Mouse (Mus musculus): ENCODE measurements at regions not wholly inside any gene's neighbourhood (a gene's known extent, or its start where the extent isn't known, plus 50 kb on each side); places are given as distances from the start of the nearest gene placed in this dataset.

DNA sequence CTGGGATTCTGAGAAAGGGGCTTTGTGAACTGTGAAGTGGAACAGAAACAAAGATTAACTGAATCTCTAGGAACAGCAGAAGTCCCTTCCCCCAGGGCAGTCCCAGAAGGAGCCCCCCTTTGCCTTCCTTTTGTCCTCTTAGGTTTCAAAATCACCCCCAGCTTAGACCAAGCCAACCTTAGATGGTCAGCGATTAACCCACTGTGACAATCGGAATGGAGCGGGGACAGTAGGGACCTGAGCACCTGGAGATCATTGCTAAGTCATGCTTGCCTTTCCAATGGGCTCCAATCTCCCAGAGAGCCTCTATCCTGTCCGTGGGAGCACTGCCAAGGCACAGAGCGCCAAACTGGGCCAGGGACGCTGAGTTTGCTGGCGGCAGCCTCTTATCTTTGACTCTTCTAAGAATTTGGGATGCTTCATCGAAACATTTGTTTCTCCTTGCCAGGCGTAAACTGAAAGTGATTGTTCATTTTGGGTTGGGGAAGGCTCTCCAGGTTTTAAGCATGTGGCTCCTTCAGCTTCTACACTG, 165.3 kb upstream of the Ankrd55 start:
- DNase-seq (ENCODE audit: low spot score): no peak

- DNase-seq (ENCODE audit: low spot score): no peak
These were observed 162.3 kb upstream of the Ankrd55 start for GRCm38 (mm10) chr13:112125769-112126469.

DNA sequence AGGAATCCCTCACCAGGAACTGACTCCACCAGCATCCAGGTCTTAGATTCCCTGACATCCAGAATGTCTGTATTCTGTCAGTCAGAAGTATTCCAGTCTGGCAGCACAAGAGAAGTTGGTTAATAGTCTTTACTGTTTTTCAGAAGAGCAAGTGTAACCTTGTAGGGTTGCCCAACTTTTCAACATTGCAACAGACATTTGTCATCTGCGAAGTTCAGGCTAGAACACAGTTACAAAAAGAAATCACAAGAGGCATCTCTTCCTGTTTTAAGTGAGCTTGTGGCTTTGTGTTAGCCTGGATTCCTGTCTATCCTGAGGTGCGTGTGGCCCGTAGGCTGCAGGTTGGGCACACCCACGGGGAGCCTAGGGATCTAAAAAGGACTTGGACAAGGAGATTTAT, 158.0 kb upstream of the Ankrd55 start:
- no peak for DNase-seq (ENCODE audit: low spot score)

DNA sequence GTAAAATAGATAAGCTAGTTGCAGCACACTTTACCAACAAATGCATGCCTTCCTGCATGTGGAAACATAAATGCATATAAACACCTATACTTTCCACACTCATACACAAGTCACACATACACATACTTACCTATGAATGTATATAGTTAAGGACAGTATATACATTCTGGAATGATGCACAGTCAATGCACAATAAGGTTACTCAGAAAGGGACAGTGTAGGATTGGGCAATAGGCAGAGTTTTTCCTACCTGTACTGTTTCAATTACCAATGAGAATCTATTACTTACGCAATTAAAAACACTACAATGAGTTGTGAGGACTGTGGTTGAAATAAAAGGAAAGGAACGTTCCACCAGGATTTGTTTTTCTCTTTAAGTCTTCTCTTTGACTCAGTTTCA, 157.5 kb upstream of the Ankrd55 start:
- DNase-seq (ENCODE audit: low spot score): no peak

DNA sequence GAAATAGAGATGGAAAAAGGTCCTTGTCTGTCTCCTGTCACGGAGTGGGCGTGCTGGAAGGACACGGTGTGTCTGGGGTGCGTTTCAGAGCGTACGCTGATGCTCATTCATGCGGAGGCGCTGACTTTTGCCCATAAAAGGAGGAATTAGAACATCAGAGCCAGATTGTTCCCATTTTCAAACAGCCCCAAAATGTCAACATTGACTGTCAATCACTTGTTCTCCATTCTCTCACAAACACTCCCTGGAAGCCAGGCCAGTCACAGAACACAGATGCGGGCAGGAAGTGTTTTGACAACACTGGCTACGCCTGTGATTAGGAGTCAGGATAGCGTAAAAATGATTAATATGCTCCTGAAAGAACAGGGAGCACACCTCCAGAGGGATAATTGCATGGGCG, 157.1 kb upstream of the Ankrd55 start:
- no peak for DNase-seq (ENCODE audit: low spot score)

GRCm38 (mm10) chr13:112133736-112134135, 154.5 kb upstream of the Ankrd55 start:
- DNase-seq (ENCODE audit: low spot score): no peak

DNA sequence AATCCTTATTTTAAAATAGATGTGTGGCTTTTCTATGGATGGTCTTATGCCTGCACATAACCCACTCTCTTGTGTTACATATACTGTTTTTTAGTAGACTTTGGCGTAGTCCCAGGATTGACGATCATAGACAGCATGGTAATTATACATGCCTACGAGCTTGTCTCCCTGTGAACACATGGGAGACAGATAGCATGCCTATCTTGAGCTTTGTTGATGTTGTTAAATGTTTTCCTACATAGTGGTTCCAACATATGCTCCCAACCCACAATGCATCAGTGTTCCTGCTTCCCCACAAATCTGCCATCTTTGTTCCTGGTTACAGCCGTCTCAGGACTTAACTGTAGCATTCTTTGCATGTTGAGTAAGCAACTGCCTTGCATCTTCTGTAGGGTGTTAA, 153.6 kb upstream of the Ankrd55 start:
- DNase-seq (ENCODE audit: low spot score): no peak

DNA sequence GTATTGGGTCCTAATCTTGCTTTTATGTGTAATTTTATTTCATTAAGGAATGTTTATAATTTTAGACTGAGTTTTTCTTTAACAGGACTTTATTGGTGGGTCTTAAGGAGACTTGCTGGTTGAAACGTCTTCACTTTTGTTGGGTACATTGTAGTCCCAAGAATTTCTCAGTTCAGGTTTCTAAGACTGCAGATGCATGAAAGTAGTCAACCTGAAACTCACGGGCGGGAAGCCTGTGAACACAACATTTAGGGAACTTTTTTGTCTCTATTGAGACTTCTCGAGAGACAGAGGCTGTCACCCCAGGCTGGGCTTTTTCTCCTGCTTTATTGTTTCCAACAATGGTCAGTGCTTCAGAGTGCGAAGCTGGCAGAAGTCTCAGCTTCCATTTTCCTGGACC, 152.5 kb upstream of the Ankrd55 start:
- DNase-seq (ENCODE audit: low spot score): no peak

DNA sequence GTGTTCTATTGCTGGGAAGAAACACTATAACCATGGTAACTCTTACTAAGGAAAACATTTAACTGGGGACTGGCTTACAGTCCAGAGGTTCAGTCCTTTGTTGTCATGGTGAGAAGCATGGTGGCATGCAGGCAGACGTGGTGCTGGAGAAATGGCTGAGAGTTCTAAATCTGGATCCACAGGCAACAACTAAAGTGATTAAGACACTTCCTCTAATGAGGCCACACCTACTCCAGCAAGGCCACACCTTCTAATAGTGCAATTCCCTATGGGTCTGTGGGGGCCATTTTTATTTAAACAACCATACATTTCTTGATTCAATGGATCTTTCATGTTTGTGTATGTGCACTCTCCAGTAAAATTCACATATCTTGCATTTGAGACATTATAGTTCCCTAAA, 151.4 kb upstream of the Ankrd55 start:
- no peak for DNase-seq (ENCODE audit: low spot score)

GRCm38 (mm10) chr13:112140871-112141270, 147.4 kb upstream of the Ankrd55 start:
- DNase-seq (ENCODE audit: low spot score): no peak

DNA sequence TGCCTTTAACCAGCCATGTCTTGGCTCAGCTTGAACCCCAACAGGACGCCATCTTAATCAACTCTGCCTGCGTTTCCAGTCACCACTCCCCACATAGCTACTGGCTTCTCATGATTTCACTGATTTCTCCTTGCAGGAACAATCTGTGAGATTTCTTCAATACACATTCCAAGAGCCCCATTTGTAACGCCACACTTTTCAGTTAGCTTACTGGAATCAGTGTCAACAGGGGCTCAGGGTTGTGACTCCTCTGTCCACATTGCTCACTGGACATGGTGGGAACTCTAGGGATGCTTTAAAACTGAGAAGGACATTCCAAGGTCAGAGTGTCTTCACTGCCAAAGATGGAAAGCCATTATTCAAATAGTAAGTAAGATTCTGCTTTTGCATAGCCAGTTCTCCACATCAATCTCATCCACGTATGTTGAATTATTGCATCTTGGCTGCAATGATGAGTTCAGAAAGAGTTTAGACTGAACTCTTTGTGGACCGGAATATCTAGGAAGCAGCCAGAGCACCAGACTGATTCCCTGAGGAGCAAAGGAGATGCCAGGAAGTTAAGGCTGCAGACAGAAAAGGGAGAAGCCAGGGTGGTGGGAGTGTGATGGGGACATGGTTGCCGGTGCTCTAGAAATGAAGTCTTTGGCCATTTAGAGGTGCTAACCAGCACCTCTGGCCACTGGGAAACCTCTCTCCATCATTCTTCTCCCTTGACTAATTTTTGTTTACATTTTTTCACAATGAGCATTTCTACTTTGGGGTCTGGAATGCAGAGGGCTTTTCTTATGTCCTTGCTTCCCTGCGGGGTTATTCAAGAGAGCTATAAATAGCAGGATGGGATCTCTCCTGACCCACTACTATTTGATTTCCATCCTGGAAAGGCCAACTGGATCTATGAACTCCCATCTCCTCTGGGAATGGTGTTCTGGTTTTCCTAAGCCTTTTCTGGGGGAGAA, 143.6 kb upstream of the Ankrd55 start:
- DNase-seq (ENCODE audit: low spot score): no peak

DNA sequence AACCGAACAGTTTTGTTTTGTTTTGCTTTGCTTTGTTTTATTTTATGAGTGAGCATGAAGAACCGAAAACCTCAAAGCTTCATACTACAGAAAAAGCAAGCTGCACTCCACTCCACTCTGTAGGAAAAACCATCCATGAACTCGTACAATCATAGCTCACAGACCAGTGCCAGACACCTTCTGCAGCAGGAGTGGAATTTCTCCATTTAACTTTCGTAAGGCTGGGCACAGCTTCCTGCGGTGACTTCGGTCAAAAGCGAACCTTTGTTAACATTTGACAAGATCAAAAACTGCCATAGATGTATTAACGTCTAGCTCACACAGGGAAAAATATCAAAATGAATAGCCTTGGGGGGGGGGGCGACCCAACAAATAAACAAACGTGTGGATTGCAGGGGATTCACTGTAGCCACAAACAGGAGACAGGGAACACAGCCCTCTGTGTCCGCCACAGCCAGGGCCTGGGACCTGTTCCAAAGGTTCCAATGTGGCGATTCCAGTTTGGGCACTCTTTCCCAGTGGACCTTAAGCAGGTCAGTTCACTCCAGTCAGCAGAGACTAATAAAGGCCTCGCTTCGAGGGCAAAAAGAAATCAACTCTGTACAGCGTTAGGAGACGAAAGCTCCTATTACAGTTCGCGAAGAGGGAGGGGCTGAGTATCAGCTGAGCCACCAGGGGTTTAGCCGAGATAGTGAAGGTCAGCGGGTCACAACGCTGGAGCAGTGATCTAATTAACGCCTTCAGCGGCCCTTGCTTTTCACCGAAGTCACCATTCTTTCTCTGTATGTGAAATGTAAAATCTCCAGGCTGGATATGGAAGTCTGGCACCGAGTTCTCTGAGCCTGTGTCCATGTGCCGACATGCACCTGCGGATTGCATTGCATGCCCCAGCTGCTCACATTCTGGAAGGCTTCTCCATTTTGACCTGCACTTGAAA, 135.4 kb upstream of the Ankrd55 start:
- DNase-seq (ENCODE audit: low spot score): no peak

- no peak for DNase-seq (ENCODE audit: low spot score)
These were observed 134.5 kb upstream of the Ankrd55 start for GRCm38 (mm10) chr13:112153681-112154127.

- DNase-seq (ENCODE audit: low spot score): no peak
These were observed 128.7 kb upstream of the Ankrd55 start for GRCm38 (mm10) chr13:112159430-112160172.

GRCm38 (mm10) chr13:112160173-112160641, 128.0 kb upstream of the Ankrd55 start:
- DNase-seq (ENCODE audit: low spot score): no peak

DNA sequence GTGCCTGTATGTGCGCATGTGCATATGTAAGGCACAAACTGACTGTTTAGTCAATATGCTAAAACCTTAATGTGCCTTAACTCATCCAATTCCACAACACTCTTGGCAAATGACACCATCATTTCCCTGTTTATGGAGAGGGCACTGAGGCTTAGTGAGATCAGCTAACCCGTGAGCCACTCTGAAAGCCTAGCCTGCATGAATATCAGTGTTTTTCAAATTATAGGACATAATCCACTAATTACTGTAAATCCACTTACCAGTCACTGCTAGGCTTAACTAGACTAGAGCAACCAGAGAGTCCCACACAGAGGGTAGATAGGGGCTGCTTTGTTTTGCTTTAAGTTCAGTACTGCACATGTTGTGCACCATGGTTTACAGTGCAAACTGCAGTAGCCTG, 127.5 kb upstream of the Ankrd55 start:
- no peak for DNase-seq (ENCODE audit: low spot score)

DNA sequence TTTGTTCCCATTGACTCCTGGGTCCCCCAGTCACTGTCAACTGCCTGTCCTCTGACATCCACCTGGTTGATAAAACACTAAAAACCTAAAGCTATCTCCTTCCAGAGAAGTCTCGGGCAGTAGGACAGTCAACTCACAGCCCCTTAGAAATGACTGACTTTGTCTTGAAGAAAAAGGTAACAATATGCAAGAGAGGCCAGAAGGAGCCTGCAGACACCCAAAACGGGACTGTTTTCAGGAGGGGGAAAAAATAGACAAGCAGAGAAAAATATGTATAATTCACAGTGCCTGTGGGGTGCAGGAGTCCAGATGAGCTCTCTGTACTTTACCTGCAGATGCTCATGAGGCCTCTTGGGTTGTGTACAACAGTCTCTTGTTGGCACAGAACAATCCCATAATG, 126.4 kb upstream of the Ankrd55 start:
- DNase-seq (ENCODE audit: low spot score): no peak

- no peak for DNase-seq (ENCODE audit: low spot score)
These were observed 122.3 kb upstream of the Ankrd55 start for GRCm38 (mm10) chr13:112165921-112166320.

DNA sequence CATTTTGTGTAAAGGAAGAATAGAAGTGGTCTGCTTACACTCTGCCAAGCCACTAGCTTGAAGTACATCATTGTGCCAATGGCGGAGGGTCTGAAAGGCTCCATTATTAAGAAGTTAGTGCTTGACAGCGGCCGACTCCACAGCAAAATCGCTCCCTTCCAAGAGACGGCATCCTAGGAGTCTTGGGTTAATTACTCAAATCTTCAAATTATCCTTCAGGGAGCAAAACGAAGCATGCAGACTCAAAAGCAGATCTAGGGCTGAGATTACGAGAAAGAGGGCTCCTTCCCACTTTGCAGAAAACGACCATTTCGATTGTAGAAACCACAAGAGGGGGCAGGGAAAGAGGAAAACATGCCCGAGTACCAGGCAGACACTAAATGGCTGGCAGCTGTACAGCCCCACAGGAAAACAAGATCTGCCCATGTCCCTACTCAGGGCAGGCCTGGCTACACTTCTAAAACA, 121.9 kb upstream of the Ankrd55 start:
- DNase-seq (ENCODE audit: low spot score): no peak

GRCm38 (mm10) chr13:112168468-112168867, 119.8 kb upstream of the Ankrd55 start:
- no peak for DNase-seq (ENCODE audit: low spot score)

DNA sequence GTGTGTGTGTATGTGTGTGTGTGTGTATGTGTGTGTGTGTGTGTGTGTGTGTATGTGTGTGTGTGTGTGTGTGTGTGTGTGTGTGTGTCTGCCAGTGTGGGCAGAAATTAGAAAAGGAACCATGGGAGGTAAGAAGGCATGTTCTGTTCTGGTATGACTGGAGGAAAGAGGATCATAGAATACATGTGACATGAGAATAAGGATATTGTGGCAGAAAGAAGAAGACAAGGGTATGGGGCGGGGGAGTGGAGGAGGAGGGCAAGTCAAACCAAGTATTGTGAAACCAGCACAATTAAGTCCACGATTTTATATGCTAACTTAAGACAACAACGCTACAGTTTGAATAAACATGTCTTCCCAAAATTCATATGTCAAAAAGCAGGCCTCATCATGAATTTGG, 117.4 kb upstream of the Ankrd55 start:
- no peak for DNase-seq (ENCODE audit: low spot score)
